ENCODE assay signal across 8 mouse cellular contexts in genomic region chr13:47777206-47778099, GRCm38 (mm10).
DNase-seq lines count a peak whose midpoint lies in the region; ATAC-seq and TF ChIP-seq lines count a peak whose summit lies in the region.

No protein-coding gene starts in this region.

- H3K27me3 ChIP-seq in lung, embryonic 16.5 days (ENCODE audit: control insufficient read depth, insufficient read depth, low read depth, low read length): no peaks in the 10 kb centered on the region
- H3K27me3 ChIP-seq in limb, embryonic 11.5 days (ENCODE audit: control insufficient read depth, insufficient read depth, low read length): no peaks in the 10 kb centered on the region
- no peaks in the 10 kb centered on the region for H3K27me3 ChIP-seq in stomach, embryonic 14.5 days (ENCODE audit: control insufficient read depth, insufficient read depth, low read length)

- peak overlapping the region; percentile 68 for H3K27ac ChIP-seq in lung, embryonic 16.5 days (ENCODE audit: low read length)
- H3K27ac ChIP-seq in limb, embryonic 11.5 days (replicated peaks; ENCODE audit: low read depth, low read length): no peak overlapping the region
- H3K27ac ChIP-seq in stomach, embryonic 14.5 days (ENCODE audit: low read length): peak overlapping the region; percentile 63; the same call in 1 of the 2 replicates

- H3K9me3 ChIP-seq in lung, embryonic 16.5 days (ENCODE audit: control insufficient read depth, low read length): no peaks in the 10 kb centered on the region
- no peaks in the 10 kb centered on the region for H3K9me3 ChIP-seq in limb, embryonic 11.5 days (ENCODE audit: control insufficient read depth, low read length)
- no peaks in the 10 kb centered on the region for H3K9me3 ChIP-seq in stomach, embryonic 14.5 days (ENCODE audit: control insufficient read depth, low read depth, low read length)

- no peak for TF ChIP-seq CTCF in lung, adult 2 months (IDR thresholded peaks at IDR 0.05; ENCODE audit: insufficient read depth, low read length)

- WGBS in lung, embryonic 16.5 days: 32% methylated on average over 15 of the region's 15 CpGs
- 53% methylated on average over 15 of the region's 15 CpGs for WGBS in lung, adult 2 months
- WGBS in limb, embryonic 11.5 days: 68% methylated on average over 15 of the region's 15 CpGs
- WGBS in stomach, embryonic 14.5 days: 47% methylated on average over 15 of the region's 15 CpGs

- peak overlapping the region; percentile 11 for H3K4me3 ChIP-seq in lung, embryonic 16.5 days (ENCODE audit: low read length)
- H3K4me3 ChIP-seq in lung, adult 2 months (replicated peaks; ENCODE audit: extremely low read depth, low read depth, low read length): no peak overlapping the region
- no peak overlapping the region for H3K4me3 ChIP-seq in limb, embryonic 11.5 days (ENCODE audit: low read depth, low read length)
- no peak overlapping the region for H3K4me3 ChIP-seq in stomach, embryonic 14.5 days (ENCODE audit: low read depth, low read length)

- DNase-seq in embryo, embryonic 10.5 days (ENCODE audit: low spot score): peak; percentile 29
- DNase-seq in embryo, embryonic 9.5 days (ENCODE audit: extremely low spot score): no peak
- DNase-seq in lung, adult 2 months: no peak
- DNase-seq in limb, embryonic 11.5 days (ENCODE audit: low spot score): peak; percentile 27
- no peak for DNase-seq in spleen, postnatal 10 days (ENCODE audit: low spot score in 2 of 2)

- H3K4me1 ChIP-seq in lung, embryonic 16.5 days (replicated peaks; ENCODE audit: control insufficient read depth, insufficient read depth, low read length): no peaks in the 10 kb centered on the region; the same call in 1 of the 2 replicates
- H3K4me1 ChIP-seq in lung, adult 2 months (ENCODE audit: control insufficient read depth, insufficient read depth, low read length): no peaks in the 10 kb centered on the region
- 0 out of 2 replicates have a peak, but pooled peaks cover 5% of the 10 kb centered on the region for H3K4me1 ChIP-seq in limb, embryonic 11.5 days (ENCODE audit: control insufficient read depth, insufficient read depth, low read length)
- 0 out of 2 replicates have a peak, but pooled peaks cover 3% of the 10 kb centered on the region for H3K4me1 ChIP-seq in stomach, embryonic 14.5 days (ENCODE audit: control insufficient read depth, insufficient read depth, low read length)

- 0 out of 2 replicates have a peak overlapping the region, but pooled peaks have one; percentile 5 for H3K9ac ChIP-seq in lung, embryonic 16.5 days (ENCODE audit: low read length)
- no peak overlapping the region for H3K9ac ChIP-seq in limb, embryonic 11.5 days (ENCODE audit: low read length)
- no peak overlapping the region for H3K9ac ChIP-seq in stomach, embryonic 14.5 days (replicated peaks; ENCODE audit: low read depth, low read length)

- H3K4me2 ChIP-seq in lung, embryonic 16.5 days (ENCODE audit: low read depth, low read length): peak overlapping the region; percentile 42
- no peak overlapping the region for H3K4me2 ChIP-seq in limb, embryonic 11.5 days (ENCODE audit: low read depth, severe bottlenecking)
- no peak overlapping the region for H3K4me2 ChIP-seq in stomach, embryonic 14.5 days (replicated peaks; ENCODE audit: low read depth, low read length)

- ATAC-seq in lung, embryonic 16.5 days (ENCODE audit: low read depth): peak; percentile 88
- no peak for ATAC-seq in limb, embryonic 11.5 days (ENCODE audit: insufficient number of reproducible peaks, low FRiP score, low TSS enrichment, low read depth)
- ATAC-seq in stomach, embryonic 14.5 days (ENCODE audit: insufficient number of reproducible peaks, insufficient read depth, low FRiP score, low read depth): no peak
- no peak for ATAC-seq in megakaryocyte, adult 5-6 weeks (ENCODE audit: poor library complexity, severe bottlenecking)

- H3K36me3 ChIP-seq in lung, embryonic 16.5 days (ENCODE audit: control insufficient read depth, insufficient read depth, low read length): no peaks in the 10 kb centered on the region
- H3K36me3 ChIP-seq in limb, embryonic 11.5 days (ENCODE audit: control insufficient read depth, insufficient read depth, low read length): no peaks in the 10 kb centered on the region
- H3K36me3 ChIP-seq in stomach, embryonic 14.5 days (ENCODE audit: control insufficient read depth, insufficient read depth, low read length): no peaks in the 10 kb centered on the region

- TF ChIP-seq POLR2A in lung, adult 2 months (IDR thresholded peaks at IDR 0.05; ENCODE audit: borderline replicate concordance, extremely low read depth, low read depth, low read length): no peak

Comparison
In these comparisons a context has a peak if more than half of its experiments do, and no peak if none do; other contexts are left out.
1. DNase-seq: peak in embryo, embryonic 10.5 days (single experiment) and limb, embryonic 11.5 days (single experiment); none in embryo, embryonic 9.5 days (single experiment), lung, adult 2 months (single experiment) and spleen, postnatal 10 days (0 of 2).